Mouse (Mus musculus) kidney, embryonic 14.5 days (tissue): ENCODE data around the gene Pcbp2. TPM values are rescaled to one million over a fixed set of nuclear protein-coding genes. Genes with fewer than 3 reads are reported as not detected.

ENCODE experiments used
- ATAC-seq: fragments of 200-750 bp; cut with Nextera tagmentation; 2 replicates; pipeline ENCODE4 v1.8.0; 2017; ENCODE audit warnings: moderate number of reproducible peaks, mild to moderate bottlenecking, moderate TSS enrichment, moderate library complexity; ENCODE audit not compliant: low FRiP score, low TSS enrichment
- H3K27ac ChIP-seq: fragments of 300-500 bp; sonication (generic); 2 replicates; pipeline ENCODE4 v1.5.1; 2014; ENCODE audit warnings: low read depth, mild to moderate bottlenecking, low read length, moderate library complexity, mixed read lengths
- H3K27me3 ChIP-seq: fragments of 300-500 bp; sonication (generic); 2 replicates; pipeline ENCODE4 v1.6.1; 2014; ENCODE audit warnings: mild to moderate bottlenecking, low read length; ENCODE audit not compliant: control insufficient read depth, insufficient read depth
- H3K36me3 ChIP-seq: fragments of 300-500 bp; sonication (generic); 2 replicates; pipeline ENCODE4 v1.6.1; 2014; ENCODE audit warnings: low read length, mixed read lengths; ENCODE audit not compliant: control insufficient read depth, insufficient read depth
- H3K4me1 ChIP-seq: fragments of 300-500 bp; sonication (generic); 2 replicates; pipeline ENCODE4 v1.6.1; 2014; ENCODE audit warnings: low read length, mixed read lengths; ENCODE audit not compliant: control insufficient read depth, insufficient read depth
- H3K4me2 ChIP-seq: fragments of 300-500 bp; sonication (generic); replicated peaks from 2 replicates; pipeline ENCODE4 v1.6.1; 2014; ENCODE audit warnings: low read depth, mild to moderate bottlenecking, low read length
- H3K4me3 ChIP-seq: fragments of 300-500 bp; sonication (generic); 2 replicates; pipeline ENCODE4 v1.5.1; 2014; ENCODE audit warnings: mild to moderate bottlenecking, low read length
- H3K9ac ChIP-seq: fragments of 300-500 bp; sonication (generic); 2 replicates; pipeline ENCODE4 v1.6.1; 2014; ENCODE audit warnings: low read depth, mild to moderate bottlenecking, low read length, moderate library complexity
- H3K9me3 ChIP-seq: fragments of 300-500 bp; sonication (generic); 2 replicates; pipeline ENCODE4 v1.6.1; 2016; ENCODE audit warnings: low read length; ENCODE audit not compliant: control insufficient read depth
- WGBS: fragments of 180-500 bp; shearing (Covaris S2); extraction: QIAGEN DNeasy Blood & Tissue Kit; methylation state at CpG from one replicate; pipeline ENCODE4 v1.1.7; 2014; 5-methylcytosine and 5-hydroxymethylcytosine counted together
- polyA plus RNA-seq: library from polyadenylated mRNA; unstranded; fragments of >200 nt; fragmentation: Nextera tagmentation; extraction: Ambion mirVana; gene quantifications from 2 replicates; pipeline ENCODE4 v1.2.1, GENCODE M21; 2014

Pcbp2 gene
- polyA plus RNA-seq, 1 experiment from 2014 or later = 305 TPM

GRCm38 (mm10) chr15:102515261-102515660 lies 44.9 kb downstream of the Pcbp2 start:
- no peak overlapping the region for H3K9ac ChIP-seq
- 88% methylated on average over 2 of the region's 2 CpGs for WGBS
- H3K4me3 ChIP-seq = no peak overlapping the region
- peaks cover 36% of the 10 kb centered on the region for H3K4me1 ChIP-seq
- no peak for ATAC-seq
- no peaks in the 10 kb centered on the region for H3K9me3 ChIP-seq
- no peak overlapping the region for H3K27ac ChIP-seq
- no peaks in the 10 kb centered on the region for H3K36me3 ChIP-seq
- no peaks in the 10 kb centered on the region for H3K27me3 ChIP-seq
- H3K4me2 ChIP-seq = no peak overlapping the region

- Histone ChIP-seq H3K4me2 (peak overlapping the region; percentile 91), H3K27ac (no peak overlapping the region), H3K36me3 (peaks cover 4% of the 10 kb centered on the region; the same call in 1 of the 2 replicates), H3K27me3 (no peaks in the 10 kb centered on the region), H3K4me3 (peak overlapping the region; percentile 65), H3K4me1 (peaks cover 39% of the 10 kb centered on the region), H3K9me3 (no peaks in the 10 kb centered on the region), H3K9ac (peak overlapping the region; percentile 58; the same call in 1 of the 2 replicates)
- ATAC-seq = no peak
- WGBS = 50% methylated on average over 4 of the region's 4 CpGs
Observed at GRCm38 (mm10) chr15:102515791-102516190, 45.5 kb downstream of the Pcbp2 start.

GRCm38 (mm10) chr15:102516293-102516692 lies 46.0 kb downstream of the Pcbp2 start:
- H3K4me1 ChIP-seq = peaks cover 36% of the 10 kb centered on the region
- WGBS = 2% methylated on average over 12 of the region's 12 CpGs
- 0 out of 2 replicates have a peak, but pooled peaks have one; percentile 0 for ATAC-seq
- no peaks in the 10 kb centered on the region for H3K27me3 ChIP-seq
- H3K4me2 ChIP-seq = peak overlapping the region; percentile 91
- H3K4me3 ChIP-seq = peak overlapping the region; percentile 65
- H3K36me3 ChIP-seq = peaks cover 9% of the 10 kb centered on the region; the same call in 1 of the 2 replicates
- no peaks in the 10 kb centered on the region for H3K9me3 ChIP-seq
- H3K27ac ChIP-seq = peak overlapping the region; percentile 69; the same call in 1 of the 2 replicates
- peak overlapping the region; percentile 58 for H3K9ac ChIP-seq

GRCm38 (mm10) chr15:102516728-102517404 lies 46.5 kb downstream of the Pcbp2 start, which contains the start of gene Map3k12:
Gene Map3k12 (minus strand): TSS chr15:102517064.
- ATAC-seq = peak; percentile 14
- peaks cover 31% of the 10 kb centered on the region for H3K4me1 ChIP-seq

GRCm38 (mm10) chr15:102517631-102517975 lies 47.3 kb downstream of the Pcbp2 start:
- under 1% methylated on average over 10 of the region's 10 CpGs for WGBS
- no peaks in the 10 kb centered on the region for H3K27me3 ChIP-seq
- H3K27ac ChIP-seq = peak overlapping the region; percentile 99
- peak overlapping the region; percentile 91 for H3K4me2 ChIP-seq
- H3K4me1 ChIP-seq = peaks cover 23% of the 10 kb centered on the region
- ATAC-seq = no peak
- no peaks in the 10 kb centered on the region for H3K9me3 ChIP-seq
- peaks cover 20% of the 10 kb centered on the region for H3K36me3 ChIP-seq
- peak overlapping the region; percentile 58 for H3K9ac ChIP-seq
- peak overlapping the region; percentile 65 for H3K4me3 ChIP-seq

More at GRCm38 (mm10) chr15:102516728-102517404, 46.5 kb downstream of the Pcbp2 start, which contains the start of gene Map3k12:
- H3K27me3 ChIP-seq = no peaks in the 10 kb centered on the region
- H3K9ac ChIP-seq = peak within 1 kb of the TSS; percentile 58
- peak within 1 kb of the TSS; percentile 91 for H3K4me2 ChIP-seq
- H3K27ac ChIP-seq = peak within 1 kb of the TSS; percentile 99
- peak within 1 kb of the TSS; percentile 65 for H3K4me3 ChIP-seq
- H3K36me3 ChIP-seq = peaks cover 14% of the 10 kb centered on the region; the same call in 1 of the 2 replicates
- no peaks in the 10 kb centered on the region for H3K9me3 ChIP-seq
- under 1% methylated on average over 41 of the region's 43 CpGs for WGBS

GRCm38 (mm10) chr15:102517976-102518858 lies 47.9 kb downstream of the Pcbp2 start, which contains the start of gene Tarbp2:
Gene Tarbp2 (plus strand): TSS chr15:102518192.
- under 1% methylated on average over 53 of the region's 60 CpGs for WGBS

GRCm38 (mm10) chr15:102518859-102519201 lies 48.5 kb downstream of the Pcbp2 start:
- peak; percentile 5 for ATAC-seq
- Histone ChIP-seq H3K4me3 (peak overlapping the region; percentile 65), H3K9ac (peak overlapping the region; percentile 92), H3K27ac (peak overlapping the region; percentile 99), H3K4me1 (peaks cover 20% of the 10 kb centered on the region), H3K36me3 (peaks cover 28% of the 10 kb centered on the region), H3K9me3 (no peaks in the 10 kb centered on the region), H3K27me3 (no peaks in the 10 kb centered on the region), H3K4me2 (peak overlapping the region; percentile 69)
- WGBS = 15% methylated on average over 9 of the region's 9 CpGs

More at GRCm38 (mm10) chr15:102517976-102518858, 47.9 kb downstream of the Pcbp2 start, which contains the start of gene Tarbp2:
- peaks cover 20% of the 10 kb centered on the region for H3K4me1 ChIP-seq
- H3K27ac ChIP-seq = peak within 1 kb of the TSS; percentile 99
- H3K4me3 ChIP-seq = peak within 1 kb of the TSS; percentile 65
- H3K4me2 ChIP-seq = peak within 1 kb of the TSS; percentile 91
- peaks cover 24% of the 10 kb centered on the region for H3K36me3 ChIP-seq
- H3K9me3 ChIP-seq = no peaks in the 10 kb centered on the region
- no peaks in the 10 kb centered on the region for H3K27me3 ChIP-seq
- peak within 1 kb of the TSS; percentile 92 for H3K9ac ChIP-seq
- ATAC-seq = peak; percentile 93

GRCm38 (mm10) chr15:102519211-102520141 lies 49.1 kb downstream of the Pcbp2 start:
- H3K27ac ChIP-seq = peak overlapping the region; percentile 99; the same call in 1 of the 2 replicates

More at GRCm38 (mm10) chr15:102519211-102520141, 49.1 kb downstream of the Pcbp2 start:
- Histone ChIP-seq H3K27me3 (no peaks in the 10 kb centered on the region), H3K4me1 (peaks cover 20% of the 10 kb centered on the region), H3K4me2 (peak overlapping the region; percentile 69), H3K4me3 (peak overlapping the region; percentile 65), H3K9ac (peak overlapping the region; percentile 92), H3K36me3 (peaks cover 33% of the 10 kb centered on the region), H3K9me3 (no peaks in the 10 kb centered on the region)
- 58% methylated on average over 15 of the region's 17 CpGs for WGBS
- ATAC-seq = no peak
